23 mouse cellular contexts compared by ENCODE assay signal in the genomic region with DNA sequence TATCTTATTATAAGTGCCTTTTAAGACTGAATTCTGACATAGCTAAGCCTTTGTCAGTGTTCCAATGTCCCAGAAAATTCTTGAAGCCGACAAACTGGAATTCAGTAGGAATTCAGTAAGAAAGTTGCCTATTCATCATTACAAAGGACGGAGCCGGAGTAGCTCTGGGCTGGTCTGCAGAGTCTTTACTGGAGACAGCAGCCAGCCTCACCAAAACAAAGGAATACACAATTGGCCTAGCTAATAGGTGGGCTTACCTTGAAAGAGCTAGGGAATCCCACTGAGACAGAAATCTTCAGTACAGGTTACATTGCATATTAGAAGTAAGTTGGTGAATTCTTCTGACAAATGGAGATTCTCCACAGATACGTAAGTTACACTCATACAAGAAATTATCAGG.
DNase-seq lines count a peak whose midpoint lies in the region; TF ChIP-seq lines count a peak whose summit lies in the region.
"Had no signal": no experiment of that assay in that cellular context is flagged by ENCODE, and none has a peak within 500 bp of the region (broad histone marks: within the 10 kb centered on the region; RNA-seq: fewer than 3 reads in every experiment).

No protein-coding gene starts in this region.

- no peaks in the 10 kb centered on the region for H3K36me3 ChIP-seq in E14TG2a.4 (ENCODE audit: insufficient read depth, low read length)
- H3K36me3 ChIP-seq: embryonic facial prominence, embryonic 15.5 days had no signal

- H3K27me3 ChIP-seq in E14TG2a.4 (ENCODE audit: insufficient read depth, low read length) = no peaks in the 10 kb centered on the region
- H3K27me3 ChIP-seq: CH12.LX; embryonic facial prominence, embryonic 13.5 days; embryonic facial prominence, embryonic 15.5 days; forebrain, embryonic 12.5 days; Patski had no signal

- peaks cover 69% of the 10 kb centered on the region for H3K4me1 ChIP-seq in E14TG2a.4 (replicated peaks; ENCODE audit: low read depth, low read length)
- H3K4me1 ChIP-seq: forebrain, embryonic 12.5 days had no signal

- DNase-seq in ES-CJ7 (ENCODE audit: low read depth, low spot score) = peak; percentile 93
- DNase-seq in R1 (ENCODE audit: low read depth, low spot score) = peak; percentile 98
- no peak for DNase-seq in cerebellum, adult 9-11 months
- DNase-seq in spleen, postnatal 10 days (ENCODE audit: low spot score in 2 of 2) = no peak
- DNase-seq in testis, postnatal 14 days (ENCODE audit: low spot score) = no peak
- DNase-seq: adrenal gland, adult 8-10 months; adrenal gland, postnatal 14 days; adrenal gland, postnatal 36 days; B cell, adult 2 months; cerebellum, adult 11-12 months; cerebellum, adult 2 months; cerebellum, postnatal 10 days; cerebellum, postnatal 36 days; embryo, embryonic 11 days had no signal

- no peaks in the 10 kb centered on the region for H3K9me3 ChIP-seq in E14TG2a.4 (ENCODE audit: low read length)
- H3K9me3 ChIP-seq: embryonic facial prominence, embryonic 13.5 days; embryonic facial prominence, embryonic 15.5 days; forebrain, embryonic 10.5 days; forebrain, embryonic 12.5 days; G1E had no signal

- H3K4me3 ChIP-seq in E14TG2a.4 (replicated peaks; ENCODE audit: low read length) = peak overlapping the region; percentile 67
- H3K4me3 ChIP-seq: embryonic facial prominence, embryonic 13.5 days; embryonic facial prominence, embryonic 15.5 days; erythroblast, embryonic 14.5 days; forebrain, embryonic 10.5 days; forebrain, embryonic 12.5 days had no signal

- no peak for TF ChIP-seq CTCF in E14TG2a.4 (conservative IDR thresholded peaks at IDR 0.05; ENCODE audit: low read length)

Comparison
In these comparisons a context has a peak if more than half of its experiments do, and no peak if none do; other contexts are left out.
1. DNase-seq: peak in ES-CJ7 (single experiment) and R1 (single experiment); none in cerebellum, adult 9-11 months (single experiment), spleen, postnatal 10 days (0 of 2) and testis, postnatal 14 days (single experiment).